Mouse (Mus musculus): ENCODE measurements around the gene Pkp2.

The Pkp2 gene

GRCm38 (mm10) chr16:16261481-16261880, 48.4 kb downstream of the Pkp2 start:
- no peak for DNase-seq (ENCODE audit: low spot score)

DNA sequence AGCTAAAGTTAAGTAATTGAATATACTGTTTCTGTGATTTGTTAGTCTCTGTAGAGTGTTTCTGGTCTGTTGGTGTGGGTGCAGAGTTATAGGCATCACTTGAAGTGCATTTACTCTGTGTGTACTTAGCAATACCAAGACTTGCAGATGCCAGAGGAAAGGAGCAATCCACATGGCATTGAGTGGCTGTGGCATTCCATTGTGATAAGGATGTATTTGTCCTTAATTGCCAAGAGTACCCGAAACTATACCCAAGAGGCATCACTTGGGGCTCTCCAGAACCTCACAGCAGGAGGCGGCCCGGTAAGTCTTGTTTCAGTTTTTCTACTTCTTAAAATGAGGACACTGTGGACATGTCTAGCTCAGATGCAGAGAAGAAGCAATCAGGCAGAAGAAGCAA, 49.3 kb downstream of the Pkp2 start:
- DNase-seq (ENCODE audit: low spot score) = no peak

DNA sequence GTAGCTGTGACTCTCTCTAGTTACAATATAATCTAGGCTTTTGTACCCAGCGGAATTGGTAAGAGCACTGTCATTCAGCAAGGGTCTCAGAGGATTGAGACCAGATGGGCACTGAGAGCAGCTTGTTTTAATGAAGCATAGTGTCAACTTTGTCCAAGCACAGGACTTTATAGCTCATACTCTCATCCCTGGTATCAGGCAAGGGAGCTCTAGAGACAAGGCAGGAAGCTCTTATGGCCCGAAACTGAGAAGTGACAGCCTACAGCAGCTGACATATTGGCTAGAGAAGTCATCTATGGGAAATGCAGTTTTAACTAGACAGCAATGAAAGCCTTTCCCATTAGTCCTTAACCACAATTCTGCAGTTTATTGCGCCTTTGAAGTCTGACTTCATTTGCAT, 59.9 kb downstream of the Pkp2 start:
- no peak for DNase-seq (ENCODE audit: low spot score)

DNA sequence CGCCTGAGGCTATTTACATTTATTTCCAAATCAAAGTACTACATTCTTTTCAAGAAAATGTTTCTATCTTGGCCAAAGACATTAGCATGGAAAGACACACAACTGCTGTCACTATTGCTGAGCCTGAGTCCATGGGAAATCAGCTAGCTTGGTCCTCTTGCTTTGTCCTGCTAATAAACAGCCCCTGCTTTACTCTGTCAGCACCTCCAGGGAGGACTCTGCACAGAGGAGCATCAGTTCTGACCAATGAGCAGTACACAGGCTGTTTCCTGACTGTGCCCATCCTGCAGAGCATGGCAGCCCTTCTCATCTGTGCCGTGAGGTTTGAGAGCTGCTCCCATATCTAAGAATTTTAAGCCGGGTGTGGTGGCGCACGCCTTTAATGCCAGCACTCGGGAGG, 60.6 kb downstream of the Pkp2 start:
- DNase-seq (ENCODE audit: low spot score) = no peak

- peak; percentile 79 for DNase-seq (ENCODE audit: low spot score)
These were observed 89.4 kb downstream of the Pkp2 start, which contains the start of gene Yars2 for GRCm38 (mm10) chr16:16302369-16303137. Gene Yars2 (plus strand): TSS chr16:16302965.

- peak; percentile 42 for DNase-seq (ENCODE audit: low spot score)
These were observed 90.2 kb downstream of the Pkp2 start for GRCm38 (mm10) chr16:16303138-16303827.

- peak; percentile 40 for DNase-seq (ENCODE audit: low spot score)
These were observed 90.8 kb downstream of the Pkp2 start for GRCm38 (mm10) chr16:16303888-16304287.

- no peak for DNase-seq (ENCODE audit: low spot score)
These were observed 98.2 kb downstream of the Pkp2 start for GRCm38 (mm10) chr16:16311319-16311718.

All from c-Kit-positive CD71-positive TER-119-positive erythroid progenitor cells, embryonic 14.5 days (primary cell).